9 mouse cellular contexts compared by ENCODE assay signal in the genomic region with DNA sequence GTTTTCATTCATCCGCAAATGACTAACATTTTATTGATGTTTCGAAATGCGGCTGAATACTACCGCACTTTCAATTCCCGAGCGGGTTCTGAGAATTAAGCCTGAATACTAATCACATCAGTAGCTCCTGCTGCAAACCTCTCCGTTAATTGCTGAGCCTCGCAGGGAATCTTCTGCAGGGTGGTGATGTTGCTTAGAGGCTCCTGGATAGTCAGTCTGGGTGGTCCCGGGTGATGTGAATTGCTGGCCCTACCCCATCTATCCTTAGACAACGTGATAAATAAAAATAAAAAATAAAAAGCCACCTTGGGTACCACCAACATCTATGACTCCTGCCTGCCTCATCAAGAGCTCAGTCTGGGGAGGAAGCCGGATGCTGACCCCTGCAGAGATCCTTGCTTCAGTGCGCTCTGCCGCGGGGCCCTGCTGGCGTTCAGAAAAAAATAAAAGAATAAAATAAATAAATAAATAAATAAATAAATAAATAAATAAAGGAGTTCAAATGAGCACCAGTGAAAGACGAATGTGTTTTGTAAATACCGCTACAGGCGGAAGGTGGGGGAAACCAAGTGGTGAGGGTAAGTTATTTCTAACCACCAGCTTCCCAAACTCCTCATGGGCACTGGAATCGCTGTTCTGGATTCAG. TPM values are rescaled to one million over a fixed set of nuclear protein-coding genes. Genes with fewer than 3 reads are reported as not detected.
DNase-seq lines count a peak whose midpoint lies in the region; ATAC-seq and TF ChIP-seq lines count a peak whose summit lies in the region.
"Had no signal": no experiment of that assay in that cellular context is flagged by ENCODE, and none has a peak within 500 bp of the region (broad histone marks: within the 10 kb centered on the region; RNA-seq: fewer than 3 reads in every experiment).

No protein-coding gene starts in this region.

- no peaks in the 10 kb centered on the region for H3K4me1 ChIP-seq in lung, embryonic 14.5 days (ENCODE audit: insufficient read depth)
- H3K4me1 ChIP-seq in embryonic facial prominence, embryonic 14.5 days (ENCODE audit: control insufficient read depth, insufficient read depth, low read length): peaks cover 5% of the 10 kb centered on the region; the same call in 1 of the 2 replicates
- 0 out of 2 replicates have a peak, but pooled peaks cover 7% of the 10 kb centered on the region for H3K4me1 ChIP-seq in intestine, embryonic 14.5 days (replicated peaks; ENCODE audit: control insufficient read depth, insufficient read depth, low read length)
- peaks cover 10% of the 10 kb centered on the region; the same call in 1 of the 2 replicates for H3K4me1 ChIP-seq in limb, embryonic 14.5 days (ENCODE audit: control insufficient read depth, insufficient read depth, low read length)

- no peak for TF ChIP-seq POLR2A in limb, embryonic 14.5 days (IDR thresholded peaks at IDR 0.05; ENCODE audit: borderline replicate concordance, extremely low read depth, insufficient read depth, insufficient read length)

- peak overlapping the region; percentile 58 for H3K4me3 ChIP-seq in lung, embryonic 14.5 days (ENCODE audit: low read depth, low read length)
- peak overlapping the region; percentile 56 for H3K4me3 ChIP-seq in embryonic facial prominence, embryonic 14.5 days (ENCODE audit: low read depth, low read length)
- peak overlapping the region; percentile 59 for H3K4me3 ChIP-seq in intestine, embryonic 14.5 days (ENCODE audit: low read depth, low read length)
- H3K4me3 ChIP-seq in limb, embryonic 14.5 days (replicated peaks; ENCODE audit: low read length): peak overlapping the region; percentile 66

- peak overlapping the region; percentile 69 for H3K4me2 ChIP-seq in lung, embryonic 14.5 days
- H3K4me2 ChIP-seq in embryonic facial prominence, embryonic 14.5 days (ENCODE audit: low read depth, low read length): peak overlapping the region; percentile 82
- H3K4me2 ChIP-seq in intestine, embryonic 14.5 days (ENCODE audit: low read length): peak overlapping the region; percentile 92
- H3K4me2 ChIP-seq in limb, embryonic 14.5 days (replicated peaks; ENCODE audit: low read depth, low read length, severe bottlenecking): peak overlapping the region; percentile 89

- DNase-seq in lung, embryonic 14.5 days: peak; percentile 57
- DNase-seq in lung, postnatal 4 days: no peak
- peak; percentile 35 for DNase-seq in embryonic facial prominence, embryonic 14.5 days (ENCODE audit: low spot score)
- peak; percentile 59 for DNase-seq in intestine, embryonic 14.5 days (ENCODE audit: low spot score)
- DNase-seq in limb, embryonic 14.5 days (ENCODE audit: low spot score): no peak
- DNase-seq in right cerebral cortex, postnatal 4 days: peak; percentile 37
- DNase-seq in adrenal gland, postnatal 10 days: no peak

- H3K27ac ChIP-seq in lung, embryonic 14.5 days (ENCODE audit: low read depth): no peak overlapping the region; the same call in 1 of the 2 replicates
- H3K27ac ChIP-seq in embryonic facial prominence, embryonic 14.5 days (replicated peaks; ENCODE audit: low read depth, low read length): no peak overlapping the region
- no peak overlapping the region for H3K27ac ChIP-seq in intestine, embryonic 14.5 days (ENCODE audit: low read depth)
- no peak overlapping the region for H3K27ac ChIP-seq in limb, embryonic 14.5 days (replicated peaks; ENCODE audit: low read depth, low read length)

- no peaks in the 10 kb centered on the region for H3K36me3 ChIP-seq in lung, embryonic 14.5 days (ENCODE audit: insufficient read depth)
- no peaks in the 10 kb centered on the region for H3K36me3 ChIP-seq in embryonic facial prominence, embryonic 14.5 days (ENCODE audit: control insufficient read depth, insufficient read depth, low read length)
- no peaks in the 10 kb centered on the region for H3K36me3 ChIP-seq in intestine, embryonic 14.5 days (ENCODE audit: control insufficient read depth, insufficient read depth, low read length)
- H3K36me3 ChIP-seq in limb, embryonic 14.5 days (ENCODE audit: control insufficient read depth, insufficient read depth, low read length): no peaks in the 10 kb centered on the region

- 0 out of 2 replicates have a peak, but pooled peaks have one; percentile 6 for ATAC-seq in lung, embryonic 14.5 days (ENCODE audit: insufficient read depth)
- no peak for ATAC-seq in embryonic facial prominence, embryonic 14.5 days (ENCODE audit: low read depth)
- ATAC-seq in intestine, embryonic 14.5 days (replicated peaks; ENCODE audit: low FRiP score, low TSS enrichment, low read depth): peak; percentile 20; the same call in 1 of the 2 replicates
- ATAC-seq in limb, embryonic 14.5 days (ENCODE audit: low FRiP score, low read depth): no peak
- ATAC-seq in inflammation-experienced regulatory T-cells, adult 6 months: no peak

- WGBS in lung, embryonic 14.5 days: 8% methylated on average over 19 of the region's 19 CpGs
- WGBS in embryonic facial prominence, embryonic 14.5 days: 3% methylated on average over 19 of the region's 19 CpGs
- WGBS in intestine, embryonic 14.5 days: 8% methylated on average over 19 of the region's 19 CpGs
- 4% methylated on average over 19 of the region's 19 CpGs for WGBS in limb, embryonic 14.5 days

- no peak overlapping the region for H3K9ac ChIP-seq in lung, embryonic 14.5 days
- peak overlapping the region; percentile 60 for H3K9ac ChIP-seq in embryonic facial prominence, embryonic 14.5 days (ENCODE audit: low read depth, low read length)
- H3K9ac ChIP-seq in intestine, embryonic 14.5 days (ENCODE audit: low read length): no peak overlapping the region
- H3K9ac ChIP-seq in limb, embryonic 14.5 days (ENCODE audit: low read depth, low read length, severe bottlenecking): 0 out of 2 replicates have a peak overlapping the region, but pooled peaks have one; percentile 22

- peaks cover 13% of the 10 kb centered on the region; the same call in 1 of the 2 replicates for H3K27me3 ChIP-seq in lung, embryonic 14.5 days (ENCODE audit: insufficient read depth, low read length)
- H3K27me3 ChIP-seq in embryonic facial prominence, embryonic 14.5 days (replicated peaks; ENCODE audit: control insufficient read depth, insufficient read depth, low read length): peaks cover 23% of the 10 kb centered on the region
- H3K27me3 ChIP-seq in intestine, embryonic 14.5 days (replicated peaks; ENCODE audit: control insufficient read depth, insufficient read depth, low read length): peaks cover 28% of the 10 kb centered on the region
- peaks cover 22% of the 10 kb centered on the region; the same call in 1 of the 2 replicates for H3K27me3 ChIP-seq in limb, embryonic 14.5 days (ENCODE audit: control insufficient read depth, insufficient read depth, low read length)

- TF ChIP-seq CTCF in lung, embryonic 14.5 days (IDR thresholded peaks at IDR 0.05; ENCODE audit: low read depth): no peak

- H3K9me3 ChIP-seq in lung, embryonic 14.5 days (ENCODE audit: low read depth, low read length): no peaks in the 10 kb centered on the region
- no peaks in the 10 kb centered on the region for H3K9me3 ChIP-seq in embryonic facial prominence, embryonic 14.5 days (ENCODE audit: control insufficient read depth, low read length)
- H3K9me3 ChIP-seq in intestine, embryonic 14.5 days (ENCODE audit: control insufficient read depth, low read length): no peaks in the 10 kb centered on the region
- no peaks in the 10 kb centered on the region for H3K9me3 ChIP-seq in limb, embryonic 14.5 days (ENCODE audit: control insufficient read depth, low read length)

RNA-seq across cellular contexts. Expression of a gene that starts 1.6 kb away (rescaled TPM):
- polyA plus RNA-seq in lung, embryonic 14.5 days (2014; fragmentation: Nextera tagmentation; extraction: Ambion mirVana): 7.6 and 7.8 TPM in 2 replicates
- polyA plus RNA-seq in embryonic facial prominence, embryonic 14.5 days (2014; fragmentation: Nextera tagmentation; extraction: Ambion mirVana): 7.6 and 8.8 TPM in 2 replicates
- 6.0 and 6.2 TPM in 2 replicates for polyA plus RNA-seq in intestine, embryonic 14.5 days (2014; fragmentation: Nextera tagmentation; extraction: Ambion mirVana)
- polyA plus RNA-seq in limb, embryonic 14.5 days (2012; rRNA removed): 5.1 and 5.9 TPM in 2 replicates
- 6.2 and 7.4 TPM in 2 replicates for polyA plus RNA-seq in limb, embryonic 14.5 days (2014; fragmentation: Nextera tagmentation; extraction: Ambion mirVana)
- total RNA-seq in adrenal gland, postnatal 10 days (2021): 1 to 10 TPM; 6.7 to 7.9 TPM
- not detected for polyA plus RNA-seq in inflammation-experienced regulatory T-cells, adult 6 months (2017; shearing (Covaris generic))
- polyA plus RNA-seq: liver, adult 2 months had no signal

Comparison
In these comparisons a context has a peak if more than half of its experiments do, and no peak if none do; other contexts are left out.
1. DNase-seq: peak in lung, embryonic 14.5 days (single experiment), embryonic facial prominence, embryonic 14.5 days (single experiment), intestine, embryonic 14.5 days (single experiment) and right cerebral cortex, postnatal 4 days (single experiment); none in lung, postnatal 4 days (0 of 2), limb, embryonic 14.5 days (single experiment) and adrenal gland, postnatal 10 days (single experiment).
2. ATAC-seq: peak in lung, embryonic 14.5 days (single experiment) and intestine, embryonic 14.5 days (single experiment); none in embryonic facial prominence, embryonic 14.5 days (single experiment), limb, embryonic 14.5 days (single experiment) and inflammation-experienced regulatory T-cells, adult 6 months (single experiment).
3. H3K9ac ChIP-seq: peak in embryonic facial prominence, embryonic 14.5 days (single experiment) and limb, embryonic 14.5 days (single experiment); none in lung, embryonic 14.5 days (single experiment) and intestine, embryonic 14.5 days (single experiment).
4. Peak in every context shown above with its lines, with median percentiles within 50 percentile points of each other: H3K4me2 ChIP-seq and H3K4me3 ChIP-seq.